Mouse (Mus musculus): ENCODE results near the gene Ccdc85c.
A peak's percentile ranks its signal among the peaks of the same experiment; 100 is the strongest.

Ccdc85c gene

GRCm38 (mm10) chr12:108274661-108275507, at the start of gene Ccdc85c:
TSS of gene Ccdc85c (minus strand) at chr12:108275425.
- DNase-seq: peak in 1 of 2 experiments; percentile 17

GRCm38 (mm10) chr12:108320096-108320495, 44.9 kb upstream of the Ccdc85c start:
- no peak for DNase-seq

GRCm38 (mm10) chr12:108318499-108318898, 43.3 kb upstream of the Ccdc85c start:
- DNase-seq: no peak

GRCm38 (mm10) chr12:108317826-108318430, 42.7 kb upstream of the Ccdc85c start:
- no peak for DNase-seq

GRCm38 (mm10) chr12:108317201-108317738, 42.0 kb upstream of the Ccdc85c start:
- no peak for DNase-seq

- DNase-seq: no peak
These were observed 41.4 kb upstream of the Ccdc85c start for GRCm38 (mm10) chr12:108316655-108317054.

GRCm38 (mm10) chr12:108315818-108316217, 40.6 kb upstream of the Ccdc85c start:
- DNase-seq: no peak

- no peak for DNase-seq
These were observed 38.1 kb upstream of the Ccdc85c start for GRCm38 (mm10) chr12:108313244-108313772.

- DNase-seq: no peak
These were observed 37.2 kb upstream of the Ccdc85c start for GRCm38 (mm10) chr12:108312432-108312851.

- no peak for DNase-seq
These were observed 36.6 kb upstream of the Ccdc85c start for GRCm38 (mm10) chr12:108311741-108312290.

- DNase-seq: no peak
These were observed 35.3 kb upstream of the Ccdc85c start for GRCm38 (mm10) chr12:108310456-108311027.

- DNase-seq: no peak
These were observed 34.8 kb upstream of the Ccdc85c start for GRCm38 (mm10) chr12:108310041-108310440.

GRCm38 (mm10) chr12:108309116-108309794, 34.0 kb upstream of the Ccdc85c start:
- DNase-seq: no peak

- DNase-seq: no peak
These were observed 33.2 kb upstream of the Ccdc85c start for GRCm38 (mm10) chr12:108308363-108308856.

GRCm38 (mm10) chr12:108307553-108307952, 32.3 kb upstream of the Ccdc85c start:
- DNase-seq: peak in 1 of 2 experiments; percentile 36

- no peak for DNase-seq
These were observed 30.9 kb upstream of the Ccdc85c start, which contains the start of gene Hhipl1 for GRCm38 (mm10) chr12:108305812-108306794. TSS of gene Hhipl1 (plus strand) at chr12:108306270.

GRCm38 (mm10) chr12:108305172-108305571, 29.9 kb upstream of the Ccdc85c start:
- DNase-seq: no peak

- no peak for DNase-seq
These were observed 28.6 kb upstream of the Ccdc85c start for GRCm38 (mm10) chr12:108303778-108304365.

- DNase-seq: no peak
These were observed 25.8 kb upstream of the Ccdc85c start for GRCm38 (mm10) chr12:108301006-108301405.

GRCm38 (mm10) chr12:108297033-108297432, 21.8 kb upstream of the Ccdc85c start:
- no peak for DNase-seq

Measured in spleen, adult 18-20 months (tissue).